Mouse (Mus musculus): ENCODE results near the gene Ccdc70. TPM values are rescaled to one million over a fixed set of nuclear protein-coding genes. Genes with fewer than 3 reads are reported as not detected.
"Not testable (repeated sequence)": the region's sequence is repeated elsewhere in the genome, so short reads cannot be mapped to it uniquely, and the experiment has no call there.

Gene Ccdc70
- polyA plus RNA-seq (2012; rRNA removed): not detected in 2 replicates

GRCm38 (mm10) chr8:21969475-21969874, at the start of gene Ccdc70:
TSS of gene Ccdc70 (plus strand) at chr8:21969775.
- no peak within 1 kb of the TSS for H3K27ac ChIP-seq (ENCODE audit: insufficient read depth, low read length)
- no peaks in the 10 kb centered on the region for H3K27me3 ChIP-seq (ENCODE audit: control insufficient read depth, insufficient read depth, low read length)
- H3K4me1 ChIP-seq (ENCODE audit: control insufficient read depth, insufficient read depth, low read length): no peaks in the 10 kb centered on the region
- TF ChIP-seq CTCF (IDR thresholded peaks at IDR 0.05; ENCODE audit: borderline replicate concordance, insufficient read depth, low read depth, low read length) (no peak), POLR2A (IDR thresholded peaks at IDR 0.05; ENCODE audit: borderline replicate concordance, insufficient read depth, low read length) (no peak)
- WGBS: 84% methylated on average over 3 of the region's 3 CpGs
- no peak for DNase-seq
- H3K4me3 ChIP-seq (replicated peaks; ENCODE audit: insufficient read depth, low read depth, low read length): no peak within 1 kb of the TSS

GRCm38 (mm10) chr8:21930754-21931153, 38.8 kb upstream of the Ccdc70 start:
- H3K4me1 ChIP-seq (ENCODE audit: control insufficient read depth, insufficient read depth, low read length); DNase-seq; H3K4me3 ChIP-seq (replicated peaks; ENCODE audit: insufficient read depth, low read depth, low read length); H3K27me3 ChIP-seq (ENCODE audit: control insufficient read depth, insufficient read depth, low read length); H3K27ac ChIP-seq (ENCODE audit: insufficient read depth, low read length): not testable (repeated sequence)
- WGBS: 42% methylated on average over 3 of the region's 3 CpGs

- H3K4me1 ChIP-seq (ENCODE audit: control insufficient read depth, insufficient read depth, low read length): no peaks in the 10 kb centered on the region
- no peak within 1 kb of the TSS for H3K27ac ChIP-seq (ENCODE audit: insufficient read depth, low read length)
- DNase-seq: no peak
- H3K4me3 ChIP-seq (replicated peaks; ENCODE audit: insufficient read depth, low read depth, low read length): no peak within 1 kb of the TSS
- WGBS: 79% methylated on average over 6 of the region's 6 CpGs
- TF ChIP-seq POLR2A (IDR thresholded peaks at IDR 0.05; ENCODE audit: borderline replicate concordance, insufficient read depth, low read length) (no peak), CTCF (IDR thresholded peaks at IDR 0.05; ENCODE audit: borderline replicate concordance, insufficient read depth, low read depth, low read length) (no peak)
- no peaks in the 10 kb centered on the region for H3K27me3 ChIP-seq (ENCODE audit: control insufficient read depth, insufficient read depth, low read length)
These were observed 37.0 kb upstream of the Ccdc70 start, which contains the start of gene Defb15 for GRCm38 (mm10) chr8:21932610-21933009. TSS of gene Defb15 (minus strand) at chr8:21932710.

GRCm38 (mm10) chr8:21938052-21938451, 31.5 kb upstream of the Ccdc70 start, which contains the start of gene Defb35:
TSS of gene Defb35 (plus strand) at chr8:21938352.
- H3K27ac ChIP-seq (ENCODE audit: insufficient read depth, low read length); H3K27me3 ChIP-seq (ENCODE audit: control insufficient read depth, insufficient read depth, low read length); DNase-seq; H3K4me3 ChIP-seq (replicated peaks; ENCODE audit: insufficient read depth, low read depth, low read length); H3K4me1 ChIP-seq (ENCODE audit: control insufficient read depth, insufficient read depth, low read length): not testable (repeated sequence)
- WGBS: 83% methylated on average over 4 of the region's 4 CpGs

GRCm38 (mm10) chr8:21946462-21946861, 23.1 kb upstream of the Ccdc70 start, which contains the start of gene Defb13:
TSS of gene Defb13 (plus strand) at chr8:21946762.
- H3K27me3 ChIP-seq (ENCODE audit: control insufficient read depth, insufficient read depth, low read length): no peaks in the 10 kb centered on the region
- TF ChIP-seq CTCF (IDR thresholded peaks at IDR 0.05; ENCODE audit: borderline replicate concordance, insufficient read depth, low read depth, low read length) (no peak), POLR2A (IDR thresholded peaks at IDR 0.05; ENCODE audit: borderline replicate concordance, insufficient read depth, low read length) (no peak)
- H3K4me1 ChIP-seq (ENCODE audit: control insufficient read depth, insufficient read depth, low read length): no peaks in the 10 kb centered on the region
- no peak within 1 kb of the TSS for H3K4me3 ChIP-seq (replicated peaks; ENCODE audit: insufficient read depth, low read depth, low read length)
- H3K27ac ChIP-seq (ENCODE audit: insufficient read depth, low read length): no peak within 1 kb of the TSS
- WGBS: 75% methylated on average over 6 of the region's 6 CpGs
- DNase-seq: no peak

GRCm38 (mm10) chr8:21947311-21948017, 22.1 kb upstream of the Ccdc70 start:
- WGBS: 4% methylated on average over 9 of the region's 9 CpGs

GRCm38 (mm10) chr8:21955321-21955720, 14.3 kb upstream of the Ccdc70 start:
- H3K27me3 ChIP-seq (ENCODE audit: control insufficient read depth, insufficient read depth, low read length): no peaks in the 10 kb centered on the region
- no peak overlapping the region for H3K4me3 ChIP-seq (replicated peaks; ENCODE audit: insufficient read depth, low read depth, low read length)
- H3K27ac ChIP-seq (ENCODE audit: insufficient read depth, low read length): no peak overlapping the region
- DNase-seq: peak; percentile 6 to 15
- WGBS: 6% methylated on average over 9 of the region's 9 CpGs
- TF ChIP-seq POLR2A (IDR thresholded peaks at IDR 0.05; ENCODE audit: borderline replicate concordance, insufficient read depth, low read length): no peak
- peak; percentile 41; the same call in 1 of the 2 replicates for TF ChIP-seq CTCF (IDR thresholded peaks at IDR 0.05; ENCODE audit: borderline replicate concordance, insufficient read depth, low read depth, low read length)
- no peaks in the 10 kb centered on the region for H3K4me1 ChIP-seq (ENCODE audit: control insufficient read depth, insufficient read depth, low read length)

More at GRCm38 (mm10) chr8:21947311-21948017, 22.1 kb upstream of the Ccdc70 start:
- Histone ChIP-seq H3K4me1 (ENCODE audit: control insufficient read depth, insufficient read depth, low read length) (no peaks in the 10 kb centered on the region), H3K27ac (ENCODE audit: insufficient read depth, low read length) (no peak overlapping the region), H3K27me3 (ENCODE audit: control insufficient read depth, insufficient read depth, low read length) (no peaks in the 10 kb centered on the region), H3K4me3 (replicated peaks; ENCODE audit: insufficient read depth, low read depth, low read length) (no peak overlapping the region)
- no peak for TF ChIP-seq CTCF (IDR thresholded peaks at IDR 0.05; ENCODE audit: borderline replicate concordance, insufficient read depth, low read depth, low read length)
- no peak for TF ChIP-seq POLR2A (IDR thresholded peaks at IDR 0.05; ENCODE audit: borderline replicate concordance, insufficient read depth, low read length)
- no peak for DNase-seq

- Histone ChIP-seq H3K27me3 (ENCODE audit: control insufficient read depth, insufficient read depth, low read length) (no peaks in the 10 kb centered on the region), H3K4me1 (ENCODE audit: control insufficient read depth, insufficient read depth, low read length) (no peaks in the 10 kb centered on the region), H3K27ac (ENCODE audit: insufficient read depth, low read length) (no peak overlapping the region), H3K4me3 (replicated peaks; ENCODE audit: insufficient read depth, low read depth, low read length) (no peak overlapping the region)
- DNase-seq: no peak
- WGBS: 58% methylated on average over 3 of the region's 3 CpGs
- TF ChIP-seq POLR2A (IDR thresholded peaks at IDR 0.05; ENCODE audit: borderline replicate concordance, insufficient read depth, low read length): no peak
- no peak for TF ChIP-seq CTCF (IDR thresholded peaks at IDR 0.05; ENCODE audit: borderline replicate concordance, insufficient read depth, low read depth, low read length)
These were observed 13.2 kb upstream of the Ccdc70 start for GRCm38 (mm10) chr8:21956336-21956735.
